Mouse (Mus musculus) embryonic facial prominence, embryonic 11.5 days (tissue): ENCODE results near the gene Cdc42bpb. TPM values are rescaled to one million over a fixed set of nuclear protein-coding genes. Genes with fewer than 3 reads are reported as not detected.

Experiments used
- ATAC-seq: fragments of 200-750 bp; cut with Nextera tagmentation; replicated peaks from 2 replicates; pipeline ENCODE4 v1.8.0; 2017; ENCODE audit warnings: low read depth; ENCODE audit not compliant: insufficient number of reproducible peaks, low FRiP score, low TSS enrichment
- DNase-seq: peaks from one replicate; pipeline ENCODE4 v3.0.0-alpha.2; 2015; ENCODE audit warnings: low spot score
- H3K27ac ChIP-seq: fragments of 300-500 bp; sonication (generic); replicated peaks from 2 replicates; pipeline ENCODE4 v1.5.1; 2014; ENCODE audit warnings: mild to moderate bottlenecking, low read depth, low read length, control low read depth
- H3K27me3 ChIP-seq: fragments of 300-500 bp; sonication (generic); 2 replicates; pipeline ENCODE4 v1.6.1; 2014; ENCODE audit warnings: mild to moderate bottlenecking, low read length, moderate library complexity, mixed read lengths; ENCODE audit not compliant: control insufficient read depth, insufficient read depth
- H3K36me3 ChIP-seq: fragments of 300-500 bp; sonication (generic); replicated peaks from 2 replicates; pipeline ENCODE4 v1.6.1; 2014; ENCODE audit warnings: low read depth, mild to moderate bottlenecking, low read length, moderate library complexity, mixed read lengths; ENCODE audit not compliant: control insufficient read depth, insufficient read depth
- H3K4me1 ChIP-seq: fragments of 300-500 bp; sonication (generic); 2 replicates; pipeline ENCODE4 v1.6.1; 2014; ENCODE audit warnings: low read length, mixed read lengths; ENCODE audit not compliant: control insufficient read depth, insufficient read depth
- H3K4me2 ChIP-seq: fragments of 300-500 bp; sonication (generic); 2 replicates; pipeline ENCODE4 v1.6.1; 2014; ENCODE audit warnings: low read depth, mild to moderate bottlenecking, control low read depth, low read length, moderate library complexity
- H3K4me3 ChIP-seq: fragments of 300-500 bp; sonication (generic); 2 replicates; pipeline ENCODE4 v1.5.1; 2014; ENCODE audit warnings: low read depth, low read length, control low read depth
- H3K9ac ChIP-seq: fragments of 300-500 bp; sonication (generic); replicated peaks from 2 replicates; pipeline ENCODE4 v1.6.1; 2014; ENCODE audit warnings: mild to moderate bottlenecking, control low read depth, low read length
- H3K9me3 ChIP-seq: fragments of 300-500 bp; sonication (generic); replicated peaks from 2 replicates; pipeline ENCODE4 v1.6.1; 2016; ENCODE audit warnings: mild to moderate bottlenecking, low read length, inconsistent platforms, mixed read lengths; ENCODE audit not compliant: control insufficient read depth
- WGBS: fragments of 180-500 bp; shearing (Covaris S2); extraction: QIAGEN DNeasy Blood & Tissue Kit; methylation state at CpG from one replicate; pipeline ENCODE4 v1.1.7; 2014; 5-methylcytosine and 5-hydroxymethylcytosine counted together
- polyA plus RNA-seq: library from polyadenylated mRNA; unstranded; fragments of >200 nt; fragmentation: Nextera tagmentation; extraction: Ambion mirVana; gene quantifications from 2 replicates; pipeline ENCODE4 v1.2.1, GENCODE M21; 2014

Cdc42bpb gene
- polyA plus RNA-seq, 1 experiment from 2014 or later: 19.9 TPM

DNA sequence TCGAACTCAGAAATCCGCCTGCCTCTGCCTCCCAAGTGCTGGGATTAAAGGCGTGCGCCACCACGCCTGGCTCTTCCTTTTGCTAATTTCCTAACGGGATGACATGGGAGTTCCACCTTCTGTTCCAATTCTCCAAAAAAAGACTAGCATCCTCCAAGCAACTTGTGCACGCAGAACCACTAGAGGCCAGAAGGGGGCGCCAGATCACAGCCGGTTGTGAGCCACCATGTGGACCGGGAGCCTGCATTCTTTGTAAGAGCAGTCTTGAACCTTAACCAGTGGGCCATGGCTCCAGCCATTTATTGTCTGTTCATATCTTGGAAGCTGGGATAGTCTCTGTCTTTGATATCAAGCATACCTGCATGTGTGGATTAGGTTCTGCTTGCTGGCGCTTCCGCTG lies 105.1 kb downstream of the Cdc42bpb start:
- Histone ChIP-seq H3K4me2 (no peak overlapping the region), H3K9me3 (no peaks in the 10 kb centered on the region), H3K27me3 (peaks cover 68% of the 10 kb centered on the region), H3K9ac (no peak overlapping the region), H3K4me1 (peaks cover 9% of the 10 kb centered on the region), H3K27ac (no peak overlapping the region), H3K4me3 (no peak overlapping the region), H3K36me3 (no peaks in the 10 kb centered on the region)
- ATAC-seq (no peak), DNase-seq (peak; percentile 87)
- WGBS: 23% methylated on average over 12 of the region's 12 CpGs

- WGBS: 19% methylated on average over 8 of the region's 8 CpGs
Measured at GRCm38 (mm10) chr12:111271966-111272365, 105.6 kb downstream of the Cdc42bpb start.

DNA sequence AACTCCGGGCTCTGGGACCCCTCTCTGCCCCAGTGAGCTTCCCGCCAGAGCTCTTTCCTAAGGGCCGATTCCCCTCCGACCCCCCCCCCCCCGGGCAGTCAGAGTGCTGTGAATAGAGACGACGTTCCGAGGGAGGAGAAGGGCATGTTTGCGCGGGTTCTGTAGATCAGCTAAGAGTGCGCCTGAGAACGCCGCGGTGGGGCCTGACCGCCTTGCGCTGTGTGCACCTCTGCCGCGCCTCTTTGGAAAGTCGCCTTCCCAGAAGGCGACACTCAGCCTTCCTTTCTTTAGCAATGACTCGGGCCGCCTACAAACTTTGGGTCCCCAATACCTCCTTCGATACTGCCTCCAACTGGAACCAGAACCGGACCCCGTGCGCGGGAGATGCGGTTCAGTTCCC lies 106.1 kb downstream of the Cdc42bpb start:
- 8% methylated on average over 27 of the region's 28 CpGs for WGBS
- no peak for DNase-seq

More at GRCm38 (mm10) chr12:111271966-111272365, 105.6 kb downstream of the Cdc42bpb start:
- Histone ChIP-seq H3K9me3 (no peaks in the 10 kb centered on the region), H3K4me3 (no peak overlapping the region), H3K9ac (no peak overlapping the region), H3K4me2 (no peak overlapping the region), H3K4me1 (peaks cover 9% of the 10 kb centered on the region), H3K27ac (no peak overlapping the region), H3K27me3 (peaks cover 68% of the 10 kb centered on the region), H3K36me3 (no peaks in the 10 kb centered on the region)
- ATAC-seq (no peak), DNase-seq (no peak)

GRCm38 (mm10) chr12:111270629-111271277 lies 106.8 kb downstream of the Cdc42bpb start, which contains the start of gene Amn:
Amn (plus strand) TSS chr12:111271095.
- peak within 1 kb of the TSS; percentile 25; the same call in 1 of the 2 replicates for H3K4me2 ChIP-seq
- H3K27ac ChIP-seq: no peak within 1 kb of the TSS
- no peaks in the 10 kb centered on the region for H3K9me3 ChIP-seq
- H3K4me3 ChIP-seq: 0 out of 2 replicates have a peak within 1 kb of the TSS, but pooled peaks have one; percentile 10
- DNase-seq (no peak), ATAC-seq (no peak)
- H3K27me3 ChIP-seq: peaks cover 56% of the 10 kb centered on the region
- H3K9ac ChIP-seq: no peak within 1 kb of the TSS
- WGBS: 33% methylated on average over 25 of the region's 25 CpGs
- H3K4me1 ChIP-seq: peaks cover 9% of the 10 kb centered on the region
- no peaks in the 10 kb centered on the region for H3K36me3 ChIP-seq

More for the DNA sequence above, 106.1 kb downstream of the Cdc42bpb start:
- Histone ChIP-seq H3K9ac (no peak overlapping the region), H3K4me2 (no peak overlapping the region; the same call in 1 of the 2 replicates), H3K36me3 (no peaks in the 10 kb centered on the region), H3K4me3 (0 out of 2 replicates have a peak overlapping the region, but pooled peaks have one; percentile 10), H3K27me3 (peaks cover 62% of the 10 kb centered on the region), H3K4me1 (peaks cover 9% of the 10 kb centered on the region), H3K9me3 (no peaks in the 10 kb centered on the region), H3K27ac (no peak overlapping the region)
- ATAC-seq: no peak

DNA sequence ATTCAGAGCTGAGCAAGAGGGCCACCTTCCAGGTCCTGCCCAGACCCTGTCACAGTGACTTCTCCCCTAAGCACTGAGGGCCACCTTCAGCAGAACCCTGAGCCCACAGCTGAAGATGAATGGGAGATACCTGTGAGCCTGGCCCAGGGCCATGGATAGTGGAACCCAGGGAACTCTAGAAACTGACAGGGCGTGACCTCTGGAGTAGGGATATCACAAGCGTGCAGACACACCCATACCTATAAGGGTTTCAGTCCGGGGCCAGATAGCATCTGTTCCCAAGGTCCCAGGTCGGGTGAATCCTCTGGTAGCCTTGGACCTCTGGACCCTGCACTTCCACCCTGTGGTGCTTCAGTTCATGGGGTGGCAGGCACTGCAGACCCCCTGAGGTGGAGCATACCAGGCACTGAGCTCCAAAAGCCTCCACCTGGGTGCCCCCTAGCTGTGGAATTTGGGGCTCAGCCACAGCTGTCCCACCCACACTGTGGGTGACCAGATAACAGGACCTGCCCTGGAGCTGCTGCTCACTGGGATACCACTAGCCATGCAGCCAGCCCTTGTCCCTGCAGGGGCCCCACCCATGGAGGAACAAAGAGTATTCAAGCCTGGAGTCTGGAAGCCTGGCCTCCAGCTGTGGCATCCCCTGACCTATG lies 109.7 kb downstream of the Cdc42bpb start:
- Histone ChIP-seq H3K27ac (no peak overlapping the region), H3K9me3 (no peaks in the 10 kb centered on the region), H3K27me3 (peaks cover 26% of the 10 kb centered on the region), H3K36me3 (no peaks in the 10 kb centered on the region; the same call in 1 of the 2 replicates), H3K9ac (no peak overlapping the region), H3K4me1 (no peaks in the 10 kb centered on the region), H3K4me3 (no peak overlapping the region), H3K4me2 (no peak overlapping the region)
- 62% methylated on average over 4 of the region's 4 CpGs for WGBS
- DNase-seq (no peak), ATAC-seq (no peak)

- 83% methylated on average over 12 of the region's 12 CpGs for WGBS
- no peaks in the 10 kb centered on the region for H3K4me1 ChIP-seq
- H3K9me3 ChIP-seq: no peaks in the 10 kb centered on the region
- H3K4me2 ChIP-seq: no peak overlapping the region
- no peaks in the 10 kb centered on the region; the same call in 1 of the 2 replicates for H3K36me3 ChIP-seq
- ATAC-seq (no peak), DNase-seq (no peak)
- no peak overlapping the region for H3K9ac ChIP-seq
- H3K27me3 ChIP-seq: peaks cover 14% of the 10 kb centered on the region
- H3K27ac ChIP-seq: no peak overlapping the region
- H3K4me3 ChIP-seq: no peak overlapping the region
Measured at GRCm38 (mm10) chr12:111266592-111266991, 110.9 kb downstream of the Cdc42bpb start.

DNA sequence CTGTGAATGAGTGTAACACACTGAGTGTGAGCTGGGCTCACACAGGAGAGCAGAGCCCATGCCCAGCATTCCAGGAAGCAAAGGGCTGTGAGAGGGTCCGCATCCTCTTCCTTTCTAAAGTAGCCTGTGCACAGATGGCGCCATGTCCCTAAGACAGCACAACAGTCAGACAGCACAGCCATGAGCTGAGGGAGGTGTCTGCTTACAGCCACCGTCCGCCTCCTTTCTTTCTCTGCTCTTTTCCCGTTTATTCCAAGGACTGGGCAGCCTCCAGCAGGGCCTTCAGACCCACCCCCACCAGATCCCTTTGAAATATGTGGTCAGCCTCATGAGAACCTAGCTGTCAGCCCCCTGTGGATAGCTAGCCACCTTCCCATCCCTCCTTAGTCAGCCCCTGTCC lies 112.3 kb downstream of the Cdc42bpb start:
- Histone ChIP-seq H3K9me3 (no peaks in the 10 kb centered on the region), H3K4me3 (no peak overlapping the region), H3K9ac (no peak overlapping the region), H3K4me1 (no peaks in the 10 kb centered on the region), H3K27me3 (peaks cover 2% of the 10 kb centered on the region), H3K36me3 (no peaks in the 10 kb centered on the region; the same call in 1 of the 2 replicates), H3K27ac (no peak overlapping the region), H3K4me2 (no peak overlapping the region)
- DNase-seq (no peak), ATAC-seq (no peak)
- 59% methylated on average over 5 of the region's 5 CpGs for WGBS

DNA sequence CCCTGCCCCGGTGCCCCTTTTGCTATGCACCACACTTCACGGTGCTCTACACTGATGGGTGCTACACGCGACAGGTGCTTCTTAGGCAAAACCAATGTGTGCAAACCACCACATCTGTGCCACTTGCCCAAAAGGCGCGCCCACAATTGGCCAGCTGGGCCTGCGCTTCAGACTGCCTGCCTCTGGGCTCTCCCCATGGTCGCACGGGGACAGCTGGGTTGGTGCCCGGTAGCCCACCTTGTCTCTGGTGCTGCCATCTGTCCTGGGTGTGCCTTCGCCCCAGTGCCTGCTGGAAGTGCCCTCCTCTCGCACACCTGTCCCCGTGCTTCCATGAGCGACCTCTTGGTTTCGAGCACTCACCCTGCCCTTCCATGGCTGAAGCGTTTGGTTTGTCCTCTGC lies 113.9 kb downstream of the Cdc42bpb start:
- H3K9me3 ChIP-seq: no peaks in the 10 kb centered on the region
- WGBS: 94% methylated on average over 15 of the region's 16 CpGs
- no peak overlapping the region for H3K27ac ChIP-seq
- H3K4me2 ChIP-seq: no peak overlapping the region
- no peak overlapping the region for H3K4me3 ChIP-seq
- no peaks in the 10 kb centered on the region for H3K4me1 ChIP-seq
- no peaks in the 10 kb centered on the region; the same call in 1 of the 2 replicates for H3K36me3 ChIP-seq
- no peak for ATAC-seq
- H3K27me3 ChIP-seq: no peaks in the 10 kb centered on the region; the same call in 1 of the 2 replicates
- no peak overlapping the region for H3K9ac ChIP-seq
- no peak for DNase-seq
